Mouse (Mus musculus) heart, embryonic 16.5 days (tissue): Measurements from ENCODE around the gene Rubcn. TPM values are rescaled to one million over a fixed set of nuclear protein-coding genes. Genes with fewer than 3 reads are reported as not detected.
"Not testable (repeated sequence)": the region's sequence is repeated elsewhere in the genome, so short reads cannot be mapped to it uniquely, and the experiment has no call there.

Experiments
- ATAC-seq: fragments of 200-750 bp; cut with Nextera tagmentation; replicated peaks from 2 replicates; pipeline ENCODE4 v1.8.0; 2017; ENCODE audit warnings: moderate number of reproducible peaks; ENCODE audit not compliant: insufficient read depth, low FRiP score; ENCODE audit errors: extremely low read depth
- H3K27ac ChIP-seq: fragments of 300-500 bp; sonication (generic); 2 replicates; pipeline ENCODE4 v1.5.1; 2014; ENCODE audit warnings: mild to moderate bottlenecking, low read length, control low read depth, moderate library complexity
- H3K27me3 ChIP-seq: fragments of 300-500 bp; sonication (generic); 2 replicates; pipeline ENCODE4 v1.6.1; 2014; ENCODE audit warnings: low read length, mixed read lengths; ENCODE audit not compliant: control insufficient read depth, insufficient read depth
- H3K36me3 ChIP-seq: fragments of 300-500 bp; sonication (generic); 2 replicates; pipeline ENCODE4 v1.6.1; 2014; ENCODE audit not compliant: control insufficient read depth, insufficient read depth
- H3K4me1 ChIP-seq: fragments of 300-500 bp; sonication (generic); 2 replicates; pipeline ENCODE4 v1.6.1; 2014; ENCODE audit warnings: low read length, mixed read lengths; ENCODE audit not compliant: control insufficient read depth, insufficient read depth
- H3K4me2 ChIP-seq: fragments of 300-500 bp; sonication (generic); 2 replicates; pipeline ENCODE4 v1.6.1; 2014; ENCODE audit warnings: low read depth, mild to moderate bottlenecking, control low read depth, low read length
- H3K4me3 ChIP-seq: fragments of 300-500 bp; sonication (generic); 2 replicates; pipeline ENCODE4 v1.5.1; 2014; ENCODE audit warnings: mild to moderate bottlenecking, control low read depth, low read length
- H3K9ac ChIP-seq: fragments of 300-500 bp; sonication (generic); 2 replicates; pipeline ENCODE4 v1.6.1; 2014; ENCODE audit warnings: low read length, control low read depth
- H3K9me3 ChIP-seq: fragments of 300-500 bp; sonication (generic); replicated peaks from 2 replicates; pipeline ENCODE4 v1.6.1; 2016; ENCODE audit warnings: low read length; ENCODE audit not compliant: control insufficient read depth
- WGBS: fragments of 180-500 bp; shearing (Covaris S2); extraction: QIAGEN DNeasy Blood & Tissue Kit; methylation state at CpG from one replicate; pipeline ENCODE4 v1.1.7; 2014; 5-methylcytosine and 5-hydroxymethylcytosine counted together
- polyA plus RNA-seq: library from polyadenylated mRNA; unstranded; fragments of >200 nt; fragmentation: Nextera tagmentation; extraction: Ambion mirVana; gene quantifications from 2 replicates; pipeline ENCODE4 v1.2.1, GENCODE M21; 2015

Rubcn gene
- 32.7 and 33.2 TPM in 2 replicates for polyA plus RNA-seq

DNA sequence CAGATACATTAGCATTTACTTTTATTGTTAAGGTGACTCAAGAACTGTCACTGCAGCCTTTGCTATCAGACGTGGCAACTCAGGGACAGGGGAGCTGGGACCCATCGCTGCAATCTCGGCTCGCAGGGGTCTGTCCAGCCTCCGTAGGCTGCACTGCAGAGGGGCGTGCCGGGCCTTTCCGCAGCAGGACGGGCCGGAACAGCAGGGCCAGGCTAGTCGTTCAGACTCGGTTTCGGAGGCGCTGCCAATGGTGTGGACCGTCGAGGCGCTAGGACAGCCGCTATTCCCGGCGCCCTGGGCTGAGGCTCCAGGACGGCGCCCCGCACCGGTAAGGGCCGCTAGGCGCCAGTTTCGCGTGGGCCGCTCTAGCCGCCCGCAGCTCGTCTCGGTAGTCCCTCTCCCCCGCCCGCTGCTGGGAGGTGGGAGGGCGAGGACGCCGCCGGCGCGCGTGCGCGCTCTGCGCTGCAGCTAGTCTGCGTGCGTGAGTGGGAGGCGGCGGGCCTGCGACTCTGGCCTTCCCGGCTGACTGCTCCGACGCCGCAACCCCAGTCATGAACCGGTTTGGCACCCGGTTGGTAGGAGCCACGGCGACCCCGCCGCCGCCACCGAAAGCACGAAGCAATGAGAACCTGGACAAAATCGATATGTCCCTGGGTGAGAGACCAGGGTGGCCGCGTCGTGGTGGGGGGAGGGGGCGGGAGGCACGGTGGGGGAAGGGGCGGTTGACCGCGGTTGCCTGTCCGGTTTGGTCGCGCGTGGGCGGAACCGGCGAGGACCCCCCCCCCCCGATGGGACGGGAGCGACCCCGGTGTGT, at the start of gene Rubcn, which contains the start of gene Fyttd1:
TSS of gene Rubcn (minus strand) at position 424 of the 814 bp plus-strand sequence.
TSS of gene Fyttd1 (plus strand) at position 158 of the 814 bp plus-strand sequence.
- Histone ChIP-seq H3K9ac (peak within 1 kb of the TSS; percentile 93), H3K4me2 (peak within 1 kb of the TSS; percentile 83), H3K4me3 (peak within 1 kb of the TSS; percentile 98), H3K36me3 (no peaks in the 10 kb centered on the region), H3K9me3 (no peaks in the 10 kb centered on the region), H3K27me3 (no peaks in the 10 kb centered on the region), H3K27ac (peak within 1 kb of the TSS; percentile 96), H3K4me1 (peaks cover 27% of the 10 kb centered on the region)
- peak; percentile 96 for ATAC-seq
- WGBS, result under 1% methylated on average over 79 of the region's 83 CpGs

DNA sequence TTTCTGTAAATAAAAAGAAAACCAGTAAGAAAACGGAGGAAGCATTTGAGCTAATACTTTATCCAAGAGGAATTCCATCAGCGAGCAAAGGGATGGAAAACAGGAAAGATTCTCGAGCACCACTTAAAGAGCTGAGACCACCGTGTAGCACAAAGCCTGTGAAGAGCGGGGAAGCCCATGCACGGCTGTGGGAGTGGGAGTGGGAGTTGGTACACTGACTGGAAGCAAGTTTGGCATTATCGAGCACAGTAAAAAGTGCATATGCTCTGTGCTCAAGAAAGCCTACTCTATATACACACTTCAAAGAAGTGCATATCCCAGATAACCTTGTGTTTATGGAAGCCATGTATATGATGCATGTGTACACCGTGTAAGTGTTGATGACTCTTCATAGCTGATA, 49.5 kb upstream of the Rubcn start:
- 89% methylated on average over 8 of the region's 8 CpGs for WGBS
- Histone ChIP-seq H3K4me2 (no peak overlapping the region), H3K27ac (no peak overlapping the region), H3K36me3 (peaks cover 6% of the 10 kb centered on the region; the same call in 1 of the 2 replicates), H3K4me1 (no peaks in the 10 kb centered on the region), H3K9me3 (no peaks in the 10 kb centered on the region), H3K4me3 (no peak overlapping the region), H3K9ac (no peak overlapping the region), H3K27me3 (no peaks in the 10 kb centered on the region)
- no peak for ATAC-seq

DNA sequence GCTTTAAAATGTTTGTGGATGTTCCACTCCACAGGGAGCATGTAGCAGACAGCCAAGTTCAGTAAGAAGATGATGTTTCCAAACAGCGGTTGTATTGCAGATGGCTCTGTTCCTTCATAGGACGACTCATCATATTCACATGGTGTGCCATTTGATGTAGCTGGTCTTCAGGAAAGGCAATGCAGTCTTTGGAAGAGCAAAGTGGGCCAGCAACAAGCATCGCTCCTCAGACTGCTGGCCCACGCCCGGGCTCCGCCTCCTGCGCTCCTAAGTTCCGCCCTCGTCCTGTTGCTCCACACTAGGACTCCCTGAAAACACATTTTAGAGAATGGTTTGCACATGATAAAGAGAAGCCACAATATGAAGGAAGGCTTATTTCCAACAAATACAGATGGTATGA, 49.1 kb upstream of the Rubcn start:
- not testable (repeated sequence) for H3K4me3 ChIP-seq, ATAC-seq, H3K27ac ChIP-seq, H3K9ac ChIP-seq, H3K27me3 ChIP-seq, H3K4me1 ChIP-seq, H3K9me3 ChIP-seq, H3K4me2 ChIP-seq, H3K36me3 ChIP-seq
- 90% methylated on average over 9 of the region's 9 CpGs for WGBS

DNA sequence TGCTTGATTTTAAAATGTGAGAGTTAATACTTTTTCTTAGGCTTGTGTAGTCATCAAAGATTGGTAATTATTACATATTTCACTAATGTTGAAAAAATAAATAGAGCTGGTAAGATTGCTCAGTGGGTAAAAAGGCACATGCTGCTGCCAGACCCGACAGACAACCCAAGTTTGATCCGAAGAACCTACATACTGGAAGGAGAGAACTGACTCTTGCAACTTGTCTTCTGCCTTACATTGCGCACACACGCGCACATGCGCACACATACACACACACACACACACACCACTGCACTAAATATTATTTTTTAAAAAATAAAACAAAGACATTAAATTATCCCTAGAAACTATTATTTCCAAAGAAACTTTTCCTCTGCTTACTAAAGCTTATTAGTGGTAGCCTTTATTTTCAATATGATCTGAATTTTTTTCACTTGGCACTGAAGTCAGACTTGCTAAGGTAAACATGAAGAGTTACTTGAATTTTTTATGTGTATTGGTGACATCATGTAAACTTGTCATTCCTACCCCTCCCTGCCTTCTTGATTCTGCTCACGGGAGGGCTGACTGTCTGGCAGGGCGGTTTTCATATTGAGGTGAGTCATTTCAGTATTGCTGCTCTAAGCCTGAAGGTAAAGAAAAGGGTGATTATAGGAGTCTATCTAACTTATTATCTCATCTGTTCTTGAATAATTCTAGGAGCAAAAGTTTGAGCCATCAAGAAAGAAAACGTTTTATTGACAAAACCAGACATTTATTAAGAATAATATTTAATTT, 37.9 kb upstream of the Rubcn start:
- Histone ChIP-seq H3K4me2 (peak overlapping the region; percentile 77), H3K4me1 (peaks cover 8% of the 10 kb centered on the region), H3K36me3 (0 out of 2 replicates have a peak, but pooled peaks cover 2% of the 10 kb centered on the region), H3K27ac (no peak overlapping the region), H3K9me3 (no peaks in the 10 kb centered on the region), H3K27me3 (no peaks in the 10 kb centered on the region), H3K9ac (peak overlapping the region; percentile 20; the same call in 1 of the 2 replicates), H3K4me3 (peak overlapping the region; percentile 37)
- no peak for ATAC-seq
- WGBS, result 68% methylated on average over 9 of the region's 9 CpGs

DNA sequence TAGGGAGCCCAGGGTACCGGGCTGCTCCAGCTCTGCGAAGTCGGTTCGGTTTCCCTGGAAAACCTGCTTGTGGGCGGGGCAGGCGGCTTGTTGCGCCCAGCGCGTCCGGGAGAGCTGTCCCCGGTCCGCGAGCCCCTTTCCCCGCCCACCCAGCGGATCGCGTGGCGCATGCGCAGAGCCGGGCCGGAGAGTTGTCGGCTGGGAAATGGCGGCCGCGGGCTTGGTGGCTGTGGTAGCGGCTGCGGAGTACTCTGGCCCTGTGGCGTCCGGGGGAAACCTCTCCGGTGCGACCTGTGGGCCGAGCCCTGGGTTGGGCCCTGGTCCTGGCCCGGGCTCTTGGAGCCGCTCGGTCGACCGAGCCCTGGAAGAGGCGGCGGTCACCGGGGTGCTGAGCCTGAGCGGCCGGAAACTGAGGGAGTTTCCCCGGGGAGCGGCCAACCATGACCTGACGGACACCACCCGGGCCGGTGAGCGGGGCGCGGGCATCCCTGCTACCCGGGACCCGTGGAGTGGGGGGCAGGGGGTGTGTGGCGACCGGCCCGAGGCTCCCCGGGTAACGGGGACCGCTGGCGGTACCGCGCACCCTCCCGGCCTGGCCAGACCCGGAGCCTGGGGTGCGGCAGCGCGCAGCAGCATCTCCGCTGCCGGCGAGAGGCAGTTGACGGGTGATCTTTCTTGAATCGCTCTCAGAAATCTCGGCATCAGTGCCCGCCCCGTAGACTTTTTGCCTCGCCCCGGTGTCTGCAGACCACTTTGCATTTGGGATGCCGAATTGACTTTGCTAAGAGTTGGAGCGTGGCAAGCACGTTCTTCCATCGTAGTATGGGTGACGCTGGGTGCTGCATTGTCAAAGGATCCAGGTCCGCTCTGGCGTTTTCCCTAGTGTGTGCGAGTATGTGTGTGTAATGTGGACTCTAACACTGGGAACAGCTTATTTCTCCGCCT, 36.6 kb upstream of the Rubcn start, which contains the start of gene Lrch3:
TSS of gene Lrch3 (plus strand) at position 164 of the 945 bp plus-strand sequence.
- Histone ChIP-seq H3K36me3 (no peaks in the 10 kb centered on the region), H3K9ac (peak within 1 kb of the TSS; percentile 83), H3K27ac (peak within 1 kb of the TSS; percentile 84), H3K4me3 (peak within 1 kb of the TSS; percentile 73), H3K9me3 (no peaks in the 10 kb centered on the region), H3K4me1 (peaks cover 8% of the 10 kb centered on the region), H3K4me2 (peak within 1 kb of the TSS; percentile 77), H3K27me3 (no peaks in the 10 kb centered on the region)
- ATAC-seq, result peak; percentile 94
- WGBS, result under 1% methylated on average over 78 of the region's 85 CpGs

DNA sequence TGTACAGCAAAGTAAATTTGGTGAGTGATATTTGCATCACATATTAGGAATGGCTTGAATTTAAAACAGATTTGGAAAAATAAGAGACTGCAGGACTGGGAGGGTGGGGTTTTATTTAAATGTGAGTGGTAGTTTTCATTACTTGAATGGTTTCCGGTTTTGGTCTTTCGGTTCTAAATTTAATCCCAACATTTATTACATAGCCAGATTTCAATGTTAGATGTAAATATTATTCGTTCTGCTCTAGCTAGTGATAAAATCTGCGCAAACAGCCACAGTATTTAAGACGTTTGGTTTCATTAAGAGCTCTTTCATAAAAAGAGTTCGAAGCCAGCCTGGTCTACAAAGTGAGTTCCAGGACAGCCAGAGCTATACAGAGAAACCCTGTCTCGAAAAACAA, 35.6 kb upstream of the Rubcn start:
- WGBS, result 56% methylated on average over 7 of the region's 7 CpGs

DNA sequence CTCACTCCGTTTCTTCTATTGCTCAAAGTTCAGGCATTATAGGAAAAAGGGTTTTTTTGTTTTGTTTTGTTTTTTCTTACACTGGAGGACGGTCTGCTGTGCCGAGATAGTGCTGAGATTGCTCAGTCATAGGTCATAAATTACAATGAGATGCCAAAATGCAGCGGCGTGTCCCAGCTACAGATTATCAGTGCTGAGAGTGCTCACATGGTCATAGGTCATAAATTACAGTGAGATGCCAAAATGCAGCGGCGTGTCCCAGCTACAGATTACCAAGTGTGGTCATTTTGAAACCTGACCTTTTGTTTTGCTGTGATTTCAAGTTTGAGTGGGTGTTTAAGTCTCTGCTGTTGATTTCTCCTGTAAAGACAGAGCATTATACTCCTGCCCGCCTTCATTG, 29.2 kb upstream of the Rubcn start:
- Histone ChIP-seq H3K4me2 (no peak overlapping the region), H3K27ac (no peak overlapping the region), H3K9me3 (no peaks in the 10 kb centered on the region), H3K36me3 (peaks cover 10% of the 10 kb centered on the region), H3K4me1 (no peaks in the 10 kb centered on the region), H3K27me3 (no peaks in the 10 kb centered on the region), H3K4me3 (no peak overlapping the region), H3K9ac (no peak overlapping the region)
- 76% methylated on average over 8 of the region's 8 CpGs for WGBS
- no peak for ATAC-seq

More for the DNA sequence above, 35.6 kb upstream of the Rubcn start:
- Histone ChIP-seq H3K9me3 (no peaks in the 10 kb centered on the region), H3K4me1 (peaks cover 8% of the 10 kb centered on the region), H3K9ac (no peak overlapping the region), H3K27ac (no peak overlapping the region), H3K36me3 (peaks cover under 1% of the 10 kb centered on the region; the same call in 1 of the 2 replicates), H3K4me2 (peak overlapping the region; percentile 76), H3K4me3 (no peak overlapping the region), H3K27me3 (no peaks in the 10 kb centered on the region)
- no peak for ATAC-seq

DNA sequence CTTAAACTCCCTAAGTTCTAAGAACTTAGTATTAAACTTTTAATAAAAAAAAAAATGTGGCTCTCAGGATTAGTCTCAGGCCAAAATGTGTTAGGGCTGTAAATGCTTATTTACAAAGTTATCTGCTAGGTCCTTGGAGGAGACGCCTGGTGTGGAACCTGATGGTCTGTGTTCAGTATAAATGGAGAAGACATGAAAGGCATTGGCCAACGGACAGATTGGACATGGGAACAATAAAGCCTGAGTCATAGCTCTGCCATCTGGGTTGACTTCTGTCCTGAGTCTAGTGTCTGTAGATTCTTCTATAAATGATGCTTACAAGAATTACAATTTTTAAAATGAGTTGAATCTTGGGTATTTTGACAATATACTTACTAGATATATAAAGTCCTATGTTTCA, 28.6 kb upstream of the Rubcn start:
- H3K4me3 ChIP-seq, result no peak overlapping the region
- no peaks in the 10 kb centered on the region for H3K4me1 ChIP-seq
- no peak overlapping the region for H3K4me2 ChIP-seq
- no peak overlapping the region for H3K27ac ChIP-seq
- H3K27me3 ChIP-seq, result no peaks in the 10 kb centered on the region
- H3K9me3 ChIP-seq, result no peaks in the 10 kb centered on the region
- no peak overlapping the region for H3K9ac ChIP-seq
- WGBS, result 74% methylated on average over 2 of the region's 2 CpGs
- H3K36me3 ChIP-seq, result peaks cover 10% of the 10 kb centered on the region
- ATAC-seq, result no peak
